Mouse (Mus musculus): ENCODE measurements around the gene Ankrd11.
"Not testable (repeated sequence)": the region's sequence is repeated elsewhere in the genome, so short reads cannot be mapped to it uniquely, and the experiment has no call there.

The Ankrd11 gene

GRCm38 (mm10) chr8:123040110-123040650 is 1.9 kb downstream of the Ankrd11 start:
- ATAC-seq (ENCODE audit: low TSS enrichment): no peak

GRCm38 (mm10) chr8:123039376-123040109 is 2.5 kb downstream of the Ankrd11 start:
- ATAC-seq (ENCODE audit: low TSS enrichment): no peak

- no peak for ATAC-seq (ENCODE audit: low TSS enrichment)
Observed at GRCm38 (mm10) chr8:123038351-123038750, 3.7 kb downstream of the Ankrd11 start.

- no peak for ATAC-seq (ENCODE audit: low TSS enrichment)
Observed at GRCm38 (mm10) chr8:123037487-123037886, 4.6 kb downstream of the Ankrd11 start.

GRCm38 (mm10) chr8:123036956-123037355 is 5.1 kb downstream of the Ankrd11 start:
- ATAC-seq (ENCODE audit: low TSS enrichment): no peak

GRCm38 (mm10) chr8:123034171-123034570 is 7.9 kb downstream of the Ankrd11 start:
- no peak for ATAC-seq (ENCODE audit: low TSS enrichment)

- no peak for ATAC-seq (ENCODE audit: low TSS enrichment)
Observed at GRCm38 (mm10) chr8:123033431-123033830, 8.6 kb downstream of the Ankrd11 start.

GRCm38 (mm10) chr8:123032730-123033129 is 9.3 kb downstream of the Ankrd11 start:
- ATAC-seq (ENCODE audit: low TSS enrichment): no peak

GRCm38 (mm10) chr8:123031321-123031978 is 10.6 kb downstream of the Ankrd11 start:
- no peak for ATAC-seq (ENCODE audit: low TSS enrichment)

GRCm38 (mm10) chr8:123030091-123030490 is 12.0 kb downstream of the Ankrd11 start:
- ATAC-seq (ENCODE audit: low TSS enrichment): not testable (repeated sequence)

GRCm38 (mm10) chr8:123027786-123028185 is 14.3 kb downstream of the Ankrd11 start:
- ATAC-seq (ENCODE audit: low TSS enrichment): no peak

GRCm38 (mm10) chr8:123025951-123026351 is 16.1 kb downstream of the Ankrd11 start:
- no peak for ATAC-seq (ENCODE audit: low TSS enrichment)

- ATAC-seq (ENCODE audit: low TSS enrichment): no peak
Observed at GRCm38 (mm10) chr8:123024226-123024625, 17.9 kb downstream of the Ankrd11 start.

- ATAC-seq (ENCODE audit: low TSS enrichment): no peak
Observed at GRCm38 (mm10) chr8:123022727-123023126, 19.4 kb downstream of the Ankrd11 start.

- no peak for ATAC-seq (ENCODE audit: low TSS enrichment)
Observed at GRCm38 (mm10) chr8:123021259-123021658, 20.8 kb downstream of the Ankrd11 start.

GRCm38 (mm10) chr8:123020859-123021258 is 21.2 kb downstream of the Ankrd11 start:
- ATAC-seq (ENCODE audit: low TSS enrichment): no peak

- no peak for ATAC-seq (ENCODE audit: low TSS enrichment)
Observed at GRCm38 (mm10) chr8:123020084-123020483, 22.0 kb downstream of the Ankrd11 start.

- ATAC-seq (ENCODE audit: low TSS enrichment): no peak
Observed at GRCm38 (mm10) chr8:123018484-123019164, 23.5 kb downstream of the Ankrd11 start.

GRCm38 (mm10) chr8:123017143-123017542 is 24.9 kb downstream of the Ankrd11 start:
- no peak for ATAC-seq (ENCODE audit: low TSS enrichment)

- no peak for ATAC-seq (ENCODE audit: low TSS enrichment)
Observed at GRCm38 (mm10) chr8:123015074-123015473, 27.0 kb downstream of the Ankrd11 start.

- ATAC-seq (ENCODE audit: low TSS enrichment): peak; percentile 52; the same call in 1 of the 2 replicates
Observed at GRCm38 (mm10) chr8:123014429-123014828, 27.6 kb downstream of the Ankrd11 start.

- no peak for ATAC-seq (ENCODE audit: low TSS enrichment)
Observed at GRCm38 (mm10) chr8:123011321-123011720, 30.8 kb downstream of the Ankrd11 start.

Data from frontal cortex, adult (tissue).